Mouse (Mus musculus) thymus, postnatal 25 days (tissue): Measurements from ENCODE around the gene Capn11.

ENCODE experiments used
- DNase-seq: peaks from one replicate; pipeline ENCODE4 v3.0.0; 2022

The Capn11 gene

GRCm38 (mm10) chr17:45681588-45681987, 22.5 kb upstream of the Capn11 start:
- DNase-seq = no peak

DNA sequence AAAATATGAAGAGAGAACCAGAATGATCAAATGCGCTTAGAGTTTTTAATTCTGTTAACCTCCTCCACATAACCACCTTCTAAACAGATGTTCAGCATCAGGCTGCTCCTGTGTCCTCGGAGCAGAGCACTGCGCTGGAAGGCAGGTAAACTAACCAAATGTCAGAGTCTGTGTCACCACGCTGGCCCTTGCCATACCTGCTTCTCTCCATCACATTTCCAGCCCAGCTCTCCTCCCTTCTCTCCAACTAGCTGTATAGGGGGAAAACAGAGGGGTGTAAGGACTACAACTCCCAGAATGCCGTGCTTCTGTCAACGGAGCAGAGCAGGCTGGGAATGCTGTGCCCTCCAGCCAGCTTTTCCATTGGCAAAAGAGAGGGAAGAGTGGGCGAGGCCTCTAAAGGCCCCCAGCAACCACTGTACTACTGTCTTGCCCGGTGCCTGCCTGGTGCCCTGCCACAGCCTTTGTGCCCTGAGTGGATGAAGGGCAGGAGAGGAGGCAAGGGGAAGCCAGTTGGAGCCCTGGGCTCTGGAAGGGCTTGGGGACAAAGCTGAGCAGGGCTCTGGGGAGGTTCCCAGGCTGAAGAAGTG, 21.4 kb upstream of the Capn11 start:
- no peak for DNase-seq

DNA sequence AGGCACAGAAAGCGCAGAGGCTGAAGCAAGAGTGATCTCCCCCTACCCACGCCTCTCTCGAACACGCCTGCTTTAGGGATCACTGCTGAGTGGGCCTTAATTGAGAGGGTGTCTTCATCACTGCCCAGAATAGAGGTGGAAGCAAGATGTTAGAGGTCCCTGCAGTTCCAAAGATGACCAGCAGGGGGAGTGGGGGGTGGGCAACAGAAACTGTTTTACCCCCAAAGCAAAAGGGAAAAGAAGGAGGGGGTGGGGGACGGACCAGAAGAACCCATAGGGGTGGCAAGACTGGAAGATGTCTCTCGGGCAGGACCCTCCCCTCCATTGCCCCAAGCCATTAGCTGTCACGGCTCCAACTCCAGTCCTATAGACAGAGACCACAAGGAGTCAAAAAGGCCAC, 19.0 kb upstream of the Capn11 start:
- DNase-seq = peak; percentile 74

DNA sequence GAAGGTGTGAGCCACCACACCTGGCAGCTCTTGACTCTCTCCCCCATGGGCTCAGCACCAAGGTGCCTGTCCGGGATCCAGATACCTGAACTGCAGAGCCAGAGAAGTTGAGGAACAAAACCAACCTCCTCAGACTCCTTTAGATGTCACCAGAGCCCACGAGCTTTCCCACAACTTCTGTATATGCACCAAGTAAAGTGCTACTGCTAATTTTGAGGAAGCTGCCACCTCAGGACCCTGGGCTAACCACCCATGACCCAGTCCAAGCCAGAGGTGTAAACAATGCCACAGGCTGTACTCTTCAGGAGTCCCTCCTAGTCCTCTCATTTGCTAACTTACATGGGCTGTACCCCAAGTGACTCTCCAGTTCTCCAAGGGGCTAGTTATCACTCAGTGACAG, 13.5 kb upstream of the Capn11 start:
- no peak for DNase-seq

DNA sequence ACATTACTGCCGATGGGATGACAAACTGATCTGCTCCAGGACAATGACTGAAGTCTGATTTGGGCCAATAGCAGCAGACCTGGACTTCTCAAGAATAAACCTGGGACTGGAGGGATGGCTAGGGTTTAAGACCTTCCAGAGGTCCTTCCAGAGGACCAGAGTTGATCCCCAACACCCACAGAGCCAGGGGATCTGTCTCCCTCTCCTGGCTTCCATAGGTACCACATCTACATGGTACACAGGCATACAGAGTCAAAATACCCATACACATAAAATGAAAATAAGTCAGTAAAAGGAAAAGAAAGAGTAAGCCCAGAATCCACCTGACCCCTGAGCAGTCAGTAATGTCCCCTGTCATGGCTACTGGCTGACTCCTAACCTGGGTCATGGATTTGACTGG, 12.7 kb upstream of the Capn11 start:
- no peak for DNase-seq

DNA sequence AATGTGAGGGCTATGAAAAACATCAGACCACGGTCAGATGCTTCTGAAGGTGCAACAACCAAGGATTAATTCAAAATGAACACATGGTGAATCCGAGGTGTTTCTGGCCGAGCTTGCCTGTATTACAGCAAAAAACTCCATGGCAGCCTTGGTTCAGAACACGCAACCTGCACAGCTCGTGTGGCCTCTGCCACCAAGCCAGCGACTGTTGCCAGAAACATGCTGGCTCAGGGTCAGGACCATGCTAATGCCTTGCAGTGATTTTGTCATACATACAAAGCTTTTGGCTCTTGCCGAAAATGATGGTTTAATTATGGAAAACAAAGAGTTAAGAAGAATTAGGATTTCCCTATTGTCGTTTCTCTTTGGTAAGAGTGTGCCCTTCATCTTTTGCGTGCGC, 8.9 kb upstream of the Capn11 start:
- DNase-seq = no peak

DNA sequence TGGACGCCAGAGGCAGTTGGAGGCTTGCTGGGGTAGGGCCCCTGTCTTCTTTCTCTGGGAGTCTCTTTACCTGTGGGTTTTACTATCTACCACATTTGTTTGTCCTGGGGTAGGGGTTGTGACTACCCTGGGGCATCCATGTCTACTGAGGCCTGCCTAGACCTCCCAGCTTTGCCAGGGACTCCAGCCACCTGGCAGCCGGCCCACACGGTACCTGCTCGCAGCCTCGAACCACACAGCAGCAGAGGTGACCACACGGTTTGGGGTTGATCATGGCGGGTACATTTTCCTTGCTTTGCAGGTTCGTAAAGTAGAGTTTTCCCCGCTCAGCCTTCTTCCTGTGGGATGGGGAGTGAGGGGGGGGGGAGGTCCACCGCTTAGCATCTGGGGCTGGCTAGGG, 8.4 kb upstream of the Capn11 start:
- DNase-seq = no peak

DNA sequence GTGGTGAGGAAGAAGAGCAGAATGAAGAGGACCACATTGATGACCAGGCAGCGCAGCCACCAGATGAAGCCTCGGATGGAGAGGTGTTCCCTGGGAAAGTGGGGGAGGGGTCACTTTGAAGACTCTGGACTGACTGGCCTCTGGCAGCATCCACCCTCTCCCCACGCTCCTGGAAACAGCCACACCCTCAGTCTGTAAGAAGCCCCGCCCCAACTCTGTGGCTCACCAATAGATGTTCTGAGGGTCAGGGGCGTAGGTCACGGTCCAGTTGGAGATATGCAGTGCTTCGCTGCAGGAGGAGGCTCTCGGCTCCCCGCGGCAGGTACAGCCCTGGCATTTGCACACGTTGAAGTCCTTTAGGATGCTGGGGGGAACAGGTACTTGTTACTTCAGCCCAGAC, 7.0 kb upstream of the Capn11 start:
- DNase-seq = no peak

DNA sequence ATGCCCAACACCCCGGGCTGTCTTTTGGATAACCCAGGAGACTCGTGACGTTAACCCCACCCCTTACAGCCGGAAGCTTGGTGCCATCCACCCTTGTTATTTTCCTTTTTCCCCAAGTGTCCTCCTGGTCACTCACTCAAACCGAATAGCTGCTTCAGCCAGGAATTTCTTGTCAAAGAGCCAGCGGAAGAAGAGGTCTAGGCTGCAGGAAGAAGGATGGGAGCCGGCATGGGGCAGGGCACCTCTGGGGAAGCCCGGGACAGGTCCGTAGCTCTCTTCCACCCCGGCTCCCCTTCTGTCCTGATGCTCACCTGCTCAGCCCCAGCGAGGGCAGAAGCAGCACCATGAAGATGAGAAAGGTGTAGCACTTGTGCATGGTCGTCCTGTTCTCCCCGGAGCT, 5.5 kb upstream of the Capn11 start:
- no peak for DNase-seq

DNA sequence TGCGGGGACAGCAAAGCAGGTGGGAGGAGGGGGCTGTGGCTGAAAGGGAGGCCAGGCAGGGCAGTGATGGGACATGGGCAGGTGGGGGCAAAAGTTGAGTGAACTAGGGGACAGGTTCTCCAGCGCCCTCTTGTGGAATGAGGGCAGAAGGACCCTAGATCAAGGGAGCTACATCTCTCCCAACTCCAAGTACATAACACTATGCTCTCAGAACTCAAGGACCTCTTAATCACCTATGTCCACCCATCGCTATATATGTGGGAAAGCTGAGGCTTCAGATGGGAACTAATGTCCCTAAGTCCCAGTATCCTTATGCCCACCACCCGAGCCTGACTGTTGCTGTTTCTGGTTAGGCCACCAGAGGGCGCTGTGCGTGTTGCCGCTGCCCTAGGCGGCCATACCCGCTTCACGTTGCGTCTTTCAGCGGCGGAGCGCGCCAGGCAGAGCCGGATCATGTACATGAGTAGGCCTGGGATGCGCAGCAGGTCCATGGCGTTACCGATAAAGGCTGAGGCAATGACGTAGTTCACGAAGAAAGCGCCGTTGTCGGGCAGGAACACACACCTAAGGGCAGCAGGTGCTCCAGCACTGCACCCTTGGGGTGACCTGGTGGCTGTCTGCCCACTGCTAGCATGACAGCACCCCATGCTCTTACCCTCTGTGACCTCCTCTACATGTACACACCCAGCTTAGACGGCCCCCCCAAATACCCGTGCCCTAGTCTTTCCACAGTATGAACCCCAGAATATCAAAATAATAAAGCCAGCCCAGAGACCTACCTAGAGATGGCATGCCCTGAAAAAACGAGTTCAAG, 4.2 kb upstream of the Capn11 start:
- peak; percentile 81 for DNase-seq

- peak; percentile 42 for DNase-seq
Observed at GRCm38 (mm10) chr17:45655820-45656219, 3.3 kb downstream of the Capn11 start.

- DNase-seq = no peak
Observed at GRCm38 (mm10) chr17:45653233-45653632, 5.9 kb downstream of the Capn11 start.

- no peak for DNase-seq
Observed at GRCm38 (mm10) chr17:45644185-45644584, 14.9 kb downstream of the Capn11 start.

DNA sequence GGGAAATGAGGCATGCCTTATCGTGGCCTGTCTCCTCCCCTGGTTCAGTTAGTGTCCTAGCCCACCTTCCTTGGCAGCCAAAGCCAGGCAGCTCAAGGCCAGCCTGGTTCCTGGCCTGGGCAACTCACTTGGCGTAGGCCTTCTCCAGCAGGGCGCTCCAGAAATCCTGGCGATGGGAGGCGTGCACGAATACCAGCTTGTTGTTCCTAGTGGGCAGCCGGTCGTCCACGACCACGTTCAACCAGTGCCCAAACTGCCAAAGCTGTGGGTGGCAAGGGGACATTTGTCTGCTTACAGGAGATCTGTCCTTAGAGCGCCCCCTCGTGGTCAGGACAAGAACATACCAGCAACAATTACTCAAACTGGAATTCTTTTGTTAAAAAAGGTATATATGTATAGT, 16.4 kb downstream of the Capn11 start:
- peak; percentile 82 for DNase-seq

DNA sequence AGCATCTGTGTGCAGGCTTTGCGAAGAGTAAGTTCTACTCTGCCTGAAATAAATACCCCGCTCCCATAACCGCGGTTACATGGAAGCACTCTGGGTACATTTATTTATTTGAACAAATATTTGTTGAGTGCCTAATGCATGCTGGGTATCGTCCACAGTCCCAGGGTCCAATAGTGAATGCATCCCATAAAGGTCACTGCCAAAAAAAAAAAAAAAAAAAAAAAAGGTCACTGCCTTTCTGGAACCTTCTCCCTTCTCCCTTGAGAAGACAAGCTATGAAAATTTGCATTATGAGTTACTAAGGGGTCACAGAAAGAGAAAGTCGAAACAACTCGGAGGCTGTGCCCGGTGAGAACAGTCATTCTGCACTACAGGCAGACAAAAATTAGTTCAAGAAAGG, 17.1 kb downstream of the Capn11 start:
- DNase-seq = no peak

- DNase-seq = peak; percentile 83
Observed at GRCm38 (mm10) chr17:45638596-45639295, 20.4 kb downstream of the Capn11 start.

DNA sequence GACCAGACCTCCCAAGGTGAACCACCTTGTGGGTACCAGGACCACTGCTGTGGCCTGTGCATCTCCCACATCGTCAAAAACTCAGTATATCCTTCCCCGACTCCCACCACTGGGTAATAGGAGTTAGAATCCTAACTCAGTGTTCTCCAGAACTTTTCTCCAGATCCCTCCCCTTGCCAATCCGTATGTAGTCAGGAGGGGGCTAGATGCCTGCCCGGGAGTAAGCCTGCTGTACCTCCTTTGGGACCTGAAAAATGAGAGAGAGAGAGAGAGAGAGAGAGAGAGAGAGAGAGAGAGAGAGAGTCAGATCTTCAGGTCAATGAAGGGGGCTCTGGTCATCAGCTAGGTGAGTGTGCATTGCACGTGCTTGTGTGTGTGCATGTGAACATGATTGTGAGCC, 25.1 kb downstream of the Capn11 start:
- DNase-seq = no peak

DNA sequence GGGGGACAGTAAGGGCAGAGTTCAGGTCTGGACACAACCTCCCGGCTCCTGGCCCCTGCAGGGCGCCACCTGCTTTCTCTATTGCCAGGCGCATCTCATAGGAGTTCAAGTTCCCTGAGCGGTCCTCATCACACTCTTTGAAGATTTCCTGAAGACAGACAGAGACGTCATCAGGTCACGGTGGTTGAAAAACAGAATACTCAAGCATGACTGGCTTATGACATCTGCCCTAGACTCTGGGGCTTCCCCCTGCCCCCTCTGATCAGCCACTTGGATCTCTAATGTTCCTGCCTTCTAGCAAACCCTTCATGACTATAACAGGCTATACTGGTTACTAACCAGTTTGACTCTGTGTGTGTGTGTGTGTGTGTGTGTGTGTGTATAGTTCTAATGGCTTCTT, 27.2 kb downstream of the Capn11 start:
- no peak for DNase-seq

DNA sequence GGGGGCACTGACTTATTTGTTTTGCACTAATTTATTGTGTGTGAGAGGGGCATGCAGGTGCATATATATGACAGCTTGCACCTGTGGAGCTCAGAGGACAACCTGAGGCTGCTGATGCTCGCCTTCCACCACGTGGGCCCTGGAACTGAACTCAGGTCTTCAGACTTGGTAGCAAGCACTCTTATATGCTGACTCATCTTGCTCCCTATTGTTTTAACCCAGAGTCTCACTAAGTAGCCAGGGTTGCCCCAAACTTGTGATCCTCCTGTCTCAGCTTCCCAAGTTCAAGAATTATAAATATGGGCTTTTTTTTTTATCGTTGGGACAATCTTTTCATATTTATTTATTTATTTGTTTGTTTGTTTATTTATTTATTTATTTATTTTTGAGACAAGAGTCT, 28.1 kb downstream of the Capn11 start:
- DNase-seq = no peak

GRCm38 (mm10) chr17:45629861-45630694, 29.0 kb downstream of the Capn11 start:
- peak; percentile 78 for DNase-seq

GRCm38 (mm10) chr17:45628885-45629855, 30.0 kb downstream of the Capn11 start:
- no peak for DNase-seq

DNA sequence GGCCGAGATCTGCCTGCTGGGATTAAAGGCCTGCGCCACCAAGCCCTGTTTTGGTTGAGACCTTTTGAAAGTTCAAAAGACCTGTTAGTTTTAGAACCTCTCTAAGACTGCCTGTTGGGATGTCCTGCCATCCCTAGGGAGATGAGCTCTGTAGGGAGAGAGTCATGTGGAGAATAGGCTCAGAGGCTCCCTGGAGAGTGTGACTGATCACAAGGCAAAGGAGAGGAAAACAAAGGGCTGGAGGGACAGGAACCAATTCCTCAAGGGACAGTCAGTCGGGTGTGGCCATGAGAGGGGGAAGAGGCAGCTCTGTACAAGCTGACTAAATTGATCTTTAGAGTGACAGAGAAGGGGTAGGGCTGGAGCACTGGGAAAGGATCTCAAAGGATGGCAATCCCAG, 31.0 kb downstream of the Capn11 start:
- no peak for DNase-seq
